Mouse (Mus musculus): ENCODE measurements at regions not wholly inside any gene's neighbourhood (a gene's known extent, or its start where the extent isn't known, plus 50 kb on each side); places are given as distances from the start of the nearest gene placed in this dataset.

- TF ChIP-seq ZMIZ1 (IDR thresholded peaks at IDR 0.05; ENCODE audit: low read depth, low read length) (no peak), POLR2AphosphoS2 (IDR thresholded peaks at IDR 0.05; ENCODE audit: low read length) (no peak), SMC3 (IDR thresholded peaks at IDR 0.05; ENCODE audit: low read depth, low read length) (no peak), CTCF (IDR thresholded peaks at IDR 0.05 in 2 of 3, conservative IDR thresholded peaks at IDR 0.05 in 1 of 3; ENCODE audit: control insufficient read depth in 1 of 3, insufficient read depth in 1 of 3, low read depth in 2 of 3, low read length in 3 of 3, poor library complexity in 1 of 3, severe bottlenecking in 1 of 3) (no peak), POLR2A (IDR thresholded peaks at IDR 0.05; ENCODE audit: control insufficient read depth in 1 of 2, insufficient read depth in 1 of 2, low read depth in 1 of 2, low read length in 2 of 2, poor library complexity in 1 of 2) (no peak), ZKSCAN1 (IDR thresholded peaks at IDR 0.05; ENCODE audit: low read depth, low read length) (no peak), EP300 (IDR thresholded peaks at IDR 0.05; ENCODE audit: low read depth in 1 of 2, low read length in 2 of 2) (no peak), NELFE (IDR thresholded peaks at IDR 0.05; ENCODE audit: low read depth, low read length) (no peak), CHD1 (IDR thresholded peaks at IDR 0.05; ENCODE audit: low read depth, low read length) (no peak), NRF1 (IDR thresholded peaks at IDR 0.05; ENCODE audit: insufficient read depth, low read depth, low read length, poor library complexity, severe bottlenecking) (no peak)
Observed at GRCm38 (mm10) chr8:115531343-115531742, 176.3 kb downstream of the Maf start.

Measured in MEL (cell line).